Mouse (Mus musculus): ENCODE measurements around the gene Tanc2.
A peak's percentile ranks its signal among the peaks of the same experiment; 100 is the strongest.

Gene Tanc2

GRCm38 (mm10) chr11:105589877-105590641 is at the start of gene Tanc2:
Tanc2 (plus strand) TSS chr11:105589986.
- DNase-seq: peak; percentile 39 to 45

- DNase-seq: no peak
These were observed 49.0 kb upstream of the Tanc2 start for GRCm38 (mm10) chr11:105540781-105541180.

GRCm38 (mm10) chr11:105541366-105541765 is 48.4 kb upstream of the Tanc2 start:
- DNase-seq: no peak

GRCm38 (mm10) chr11:105542129-105542528 is 47.7 kb upstream of the Tanc2 start:
- no peak for DNase-seq

GRCm38 (mm10) chr11:105545801-105546200 is 44.0 kb upstream of the Tanc2 start:
- no peak for DNase-seq

GRCm38 (mm10) chr11:105546393-105546792 is 43.4 kb upstream of the Tanc2 start:
- DNase-seq: no peak

GRCm38 (mm10) chr11:105548383-105548782 is 41.4 kb upstream of the Tanc2 start:
- no peak for DNase-seq

- peak; percentile 68 to 77 for DNase-seq
These were observed 40.3 kb upstream of the Tanc2 start for GRCm38 (mm10) chr11:105549164-105550121.

GRCm38 (mm10) chr11:105557285-105557684 is 32.5 kb upstream of the Tanc2 start:
- DNase-seq: no peak

GRCm38 (mm10) chr11:105558091-105558490 is 31.7 kb upstream of the Tanc2 start:
- DNase-seq: no peak

- DNase-seq: no peak
These were observed 30.8 kb upstream of the Tanc2 start for GRCm38 (mm10) chr11:105558803-105559505.

GRCm38 (mm10) chr11:105563546-105563945 is 26.2 kb upstream of the Tanc2 start:
- no peak for DNase-seq

- DNase-seq: peak; percentile 26 to 46
These were observed 22.6 kb upstream of the Tanc2 start for GRCm38 (mm10) chr11:105567221-105567641.

- peak in 1 of 2 experiments; percentile 33 for DNase-seq
These were observed 17.8 kb upstream of the Tanc2 start for GRCm38 (mm10) chr11:105571996-105572395.

- peak; percentile 60 to 69 for DNase-seq
These were observed 15.5 kb upstream of the Tanc2 start for GRCm38 (mm10) chr11:105574241-105574640.

GRCm38 (mm10) chr11:105577211-105577610 is 12.6 kb upstream of the Tanc2 start:
- DNase-seq: no peak

GRCm38 (mm10) chr11:105582020-105582419 is 7.8 kb upstream of the Tanc2 start:
- no peak for DNase-seq

- DNase-seq: peak; percentile 89 to 91
These were observed 432 bp upstream of the Tanc2 start for GRCm38 (mm10) chr11:105589231-105589876.

GRCm38 (mm10) chr11:105591905-105592304 is 2.1 kb downstream of the Tanc2 start:
- peak in 1 of 2 experiments; percentile 61 for DNase-seq

GRCm38 (mm10) chr11:105602177-105602576 is 12.4 kb downstream of the Tanc2 start:
- no peak for DNase-seq

- DNase-seq: no peak
These were observed 36.4 kb downstream of the Tanc2 start for GRCm38 (mm10) chr11:105626201-105626600.

GRCm38 (mm10) chr11:105643995-105644394 is 54.2 kb downstream of the Tanc2 start:
- peak in 1 of 2 experiments; percentile 24 for DNase-seq

Data from lung, adult 18-20 months (tissue).